Mouse (Mus musculus) layer of hippocampus, adult 9-10 months (tissue): Measurements from ENCODE around the gene BC048679.
"Not testable (repeated sequence)": the region's sequence is repeated elsewhere in the genome, so short reads cannot be mapped to it uniquely, and the experiment has no call there.

ENCODE experiments used
- DNase-seq: peaks from one replicate; pipeline ENCODE4 v3.0.0; 2022; ENCODE audit warnings: low spot score

BC048679 gene

GRCm38 (mm10) chr7:81498181-81498580 lies at the start of gene BC048679:
Gene BC048679, minus strand, starts transcription at chr7:81498281.
- DNase-seq, result no peak

GRCm38 (mm10) chr7:81542934-81543333 lies 44.9 kb upstream of the BC048679 start:
- no peak for DNase-seq

- peak; percentile 43 for DNase-seq
Observed at GRCm38 (mm10) chr7:81541924-81542524, 43.9 kb upstream of the BC048679 start.

- no peak for DNase-seq
Observed at GRCm38 (mm10) chr7:81540999-81541398, 42.9 kb upstream of the BC048679 start.

GRCm38 (mm10) chr7:81539565-81539964 lies 41.5 kb upstream of the BC048679 start:
- no peak for DNase-seq

GRCm38 (mm10) chr7:81538070-81538675 lies 40.1 kb upstream of the BC048679 start:
- DNase-seq, result no peak

GRCm38 (mm10) chr7:81536478-81536877 lies 38.4 kb upstream of the BC048679 start:
- DNase-seq, result no peak

GRCm38 (mm10) chr7:81531462-81531861 lies 33.4 kb upstream of the BC048679 start:
- no peak for DNase-seq

GRCm38 (mm10) chr7:81528918-81529317 lies 30.8 kb upstream of the BC048679 start:
- no peak for DNase-seq

GRCm38 (mm10) chr7:81523663-81524017 lies 25.6 kb upstream of the BC048679 start:
- DNase-seq, result no peak

GRCm38 (mm10) chr7:81523008-81523662 lies 25.1 kb upstream of the BC048679 start:
- DNase-seq, result peak; percentile 65

GRCm38 (mm10) chr7:81516154-81517030 lies 18.3 kb upstream of the BC048679 start:
- DNase-seq, result no peak

GRCm38 (mm10) chr7:81514906-81515590 lies 17.0 kb upstream of the BC048679 start:
- no peak for DNase-seq

GRCm38 (mm10) chr7:81501050-81501449 lies 3.0 kb upstream of the BC048679 start:
- DNase-seq, result no peak

GRCm38 (mm10) chr7:81497171-81497570 lies 910 bp downstream of the BC048679 start:
- DNase-seq, result no peak

- DNase-seq, result peak; percentile 37
Observed at GRCm38 (mm10) chr7:81493331-81494021, 4.6 kb downstream of the BC048679 start, which contains the start of gene Ap3b2. Gene Ap3b2, minus strand, starts transcription at chr7:81493925.

GRCm38 (mm10) chr7:81492628-81493027 lies 5.5 kb downstream of the BC048679 start:
- no peak for DNase-seq

GRCm38 (mm10) chr7:81489649-81490048 lies 8.4 kb downstream of the BC048679 start:
- DNase-seq, result no peak

GRCm38 (mm10) chr7:81480800-81481199 lies 17.3 kb downstream of the BC048679 start:
- DNase-seq, result no peak

GRCm38 (mm10) chr7:81479531-81480090 lies 18.5 kb downstream of the BC048679 start:
- DNase-seq, result no peak

- DNase-seq, result not testable (repeated sequence)
Observed at GRCm38 (mm10) chr7:81478261-81478660, 19.8 kb downstream of the BC048679 start.
